Mouse (Mus musculus): Measurements from ENCODE around the gene Zc3h18. TPM values are rescaled to one million over a fixed set of nuclear protein-coding genes. Genes with fewer than 3 reads are reported as not detected.

Zc3h18 gene
- total RNA-seq, 1 experiment = 90.4 TPM

DNA sequence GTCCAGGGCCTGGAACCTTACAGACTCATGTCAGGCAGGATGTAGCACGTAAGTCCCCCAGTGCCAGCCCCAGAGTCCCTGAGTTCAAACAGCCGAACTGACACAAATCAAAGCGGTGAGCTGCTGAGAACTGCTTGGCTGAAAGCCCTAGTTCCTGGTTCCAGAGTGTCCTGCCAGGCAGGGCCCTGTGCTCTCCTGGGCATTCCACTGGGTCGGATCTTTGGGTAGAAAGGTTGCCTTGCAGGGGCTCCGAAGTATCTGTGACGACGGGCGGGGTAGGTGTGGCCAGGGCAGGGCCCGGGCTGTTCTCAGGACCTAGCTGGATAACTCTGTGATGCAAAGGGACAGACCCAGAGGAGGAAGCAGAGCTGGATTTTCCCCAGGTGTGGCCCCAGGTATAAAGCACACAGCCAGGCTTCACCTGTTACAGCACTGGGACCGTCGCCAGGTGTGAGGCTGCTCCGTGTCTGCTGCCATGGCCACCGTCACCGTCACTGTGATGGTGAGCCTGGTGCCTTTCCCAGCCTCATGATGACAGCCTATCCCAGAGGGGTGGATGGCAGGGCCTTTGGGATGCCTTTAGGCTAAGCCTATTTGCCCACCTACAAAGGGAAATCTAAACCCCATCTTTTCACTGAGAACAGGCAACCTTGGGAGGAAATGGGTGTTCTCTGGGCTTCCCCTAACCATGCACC, 45.1 kb downstream of the Zc3h18 start, which contains the start of gene Il17c:
Gene Il17c, plus strand, starts transcription at position 645 of the 695 bp plus-strand sequence.
- no peaks in the 10 kb centered on the region for H3K9me3 ChIP-seq (ENCODE audit: control insufficient read depth, insufficient read depth, low read depth, low read length)
- no peak within 1 kb of the TSS for H3K27ac ChIP-seq (ENCODE audit: insufficient read depth, low read depth, low read length, poor library complexity, severe bottlenecking)
- in situ Hi-C loops (cut with MboI; ENCODE audit: low sequenced_read_pairs in 2 of 2, unreplicated experiment in 2 of 2) = no loop called here
- no peak for TF ChIP-seq ZNF384 (IDR thresholded peaks at IDR 0.05; ENCODE audit: low read depth, low read length)
- no peak for TF ChIP-seq HCFC1 (IDR thresholded peaks at IDR 0.05; ENCODE audit: borderline replicate concordance, insufficient read depth, low read length)
- TF ChIP-seq ZC3H11A (IDR thresholded peaks at IDR 0.05; ENCODE audit: borderline replicate concordance, low read depth, low read length) = no peak
- no peak for TF ChIP-seq CHD2 (IDR thresholded peaks at IDR 0.05; ENCODE audit: low read depth, low read length)
- no peak for TF ChIP-seq MAFK (IDR thresholded peaks at IDR 0.05; ENCODE audit: insufficient read depth, low read depth, low read length)
- H3K36me3 ChIP-seq (ENCODE audit: control insufficient read depth, insufficient read depth, low read length, poor library complexity, severe bottlenecking) = peaks cover 17% of the 10 kb centered on the region
- no peak within 1 kb of the TSS for H3K4me3 ChIP-seq (ENCODE audit: insufficient read depth in 1 of 2, low read depth in 1 of 2, low read length in 2 of 2, poor library complexity in 1 of 2, severe bottlenecking in 1 of 2)
- H3K9ac ChIP-seq (ENCODE audit: insufficient read depth, low read depth, low read length, poor library complexity, severe bottlenecking) = no peak within 1 kb of the TSS
- peaks cover 0 to 12% of the 10 kb centered on the region in 2 experiments; a peak in 2 of 4 replicates for H3K4me1 ChIP-seq (ENCODE audit: control insufficient read depth in 2 of 2, insufficient read depth in 2 of 2, low read length in 2 of 2, poor library complexity in 1 of 2)
- DNase-seq (ENCODE audit: low read depth, low spot score) = no peak

- Histone ChIP-seq H3K4me1 (ENCODE audit: control insufficient read depth in 2 of 2, insufficient read depth in 2 of 2, low read length in 2 of 2, poor library complexity in 1 of 2) (peaks cover 0 to 13% of the 10 kb centered on the region in 2 experiments; a peak in 2 of 4 replicates), H3K36me3 (ENCODE audit: control insufficient read depth, insufficient read depth, low read length, poor library complexity, severe bottlenecking) (peaks cover 5% of the 10 kb centered on the region; the same call in 1 of the 2 replicates), H3K9me3 (ENCODE audit: control insufficient read depth, insufficient read depth, low read depth, low read length) (no peaks in the 10 kb centered on the region), H3K4me3 (ENCODE audit: insufficient read depth in 1 of 2, low read depth in 1 of 2, low read length in 2 of 2, poor library complexity in 1 of 2, severe bottlenecking in 1 of 2) (peak overlapping the region in 1 of 2 experiments; percentile 5; a peak in 2 of 4 replicates), H3K27ac (ENCODE audit: insufficient read depth, low read depth, low read length, poor library complexity, severe bottlenecking) (no peak overlapping the region), H3K9ac (ENCODE audit: insufficient read depth, low read depth, low read length, poor library complexity, severe bottlenecking) (no peak overlapping the region)
- in situ Hi-C loops (cut with MboI; ENCODE audit: low sequenced_read_pairs in 2 of 2, unreplicated experiment in 2 of 2) = no loop called here
- no peak for DNase-seq (ENCODE audit: low read depth, low spot score)
- TF ChIP-seq CHD2 (IDR thresholded peaks at IDR 0.05; ENCODE audit: low read depth, low read length) (no peak), ZC3H11A (IDR thresholded peaks at IDR 0.05; ENCODE audit: borderline replicate concordance, low read depth, low read length) (no peak), ZNF384 (IDR thresholded peaks at IDR 0.05; ENCODE audit: low read depth, low read length) (no peak), HCFC1 (IDR thresholded peaks at IDR 0.05; ENCODE audit: borderline replicate concordance, insufficient read depth, low read length) (no peak), MAFK (IDR thresholded peaks at IDR 0.05; ENCODE audit: insufficient read depth, low read depth, low read length) (no peak)
Measured at GRCm38 (mm10) chr8:122423217-122423616, 46.8 kb downstream of the Zc3h18 start.

DNA sequence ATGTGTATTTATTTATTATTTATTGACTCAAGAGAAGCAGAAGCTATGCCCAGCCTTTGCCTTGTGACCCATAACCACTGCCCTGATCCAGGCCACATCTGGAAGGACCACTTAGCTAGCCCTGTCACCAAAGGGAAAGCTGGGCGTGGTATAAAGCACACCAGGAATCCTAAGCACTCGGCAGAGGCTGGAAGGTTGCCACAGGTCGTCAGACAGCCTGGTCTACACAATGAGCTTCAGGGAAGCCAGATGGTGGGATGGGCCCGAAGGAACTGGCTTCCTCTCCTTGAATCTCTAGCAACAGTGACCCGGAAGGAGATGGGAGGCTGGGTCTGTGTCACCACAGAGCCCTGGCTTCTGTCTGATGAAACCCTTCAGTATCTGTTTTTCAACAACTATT, 47.2 kb downstream of the Zc3h18 start:
- no peak overlapping the region; a peak in 1 of 4 replicates for H3K4me3 ChIP-seq (ENCODE audit: insufficient read depth in 1 of 2, low read depth in 1 of 2, low read length in 2 of 2, poor library complexity in 1 of 2, severe bottlenecking in 1 of 2)
- H3K4me1 ChIP-seq (ENCODE audit: control insufficient read depth in 2 of 2, insufficient read depth in 2 of 2, low read length in 2 of 2, poor library complexity in 1 of 2) = peaks cover 0 to 16% of the 10 kb centered on the region in 2 experiments; a peak in 2 of 4 replicates
- in situ Hi-C loops (cut with MboI; ENCODE audit: low sequenced_read_pairs in 2 of 2, unreplicated experiment in 2 of 2) = no loop called here

DNA sequence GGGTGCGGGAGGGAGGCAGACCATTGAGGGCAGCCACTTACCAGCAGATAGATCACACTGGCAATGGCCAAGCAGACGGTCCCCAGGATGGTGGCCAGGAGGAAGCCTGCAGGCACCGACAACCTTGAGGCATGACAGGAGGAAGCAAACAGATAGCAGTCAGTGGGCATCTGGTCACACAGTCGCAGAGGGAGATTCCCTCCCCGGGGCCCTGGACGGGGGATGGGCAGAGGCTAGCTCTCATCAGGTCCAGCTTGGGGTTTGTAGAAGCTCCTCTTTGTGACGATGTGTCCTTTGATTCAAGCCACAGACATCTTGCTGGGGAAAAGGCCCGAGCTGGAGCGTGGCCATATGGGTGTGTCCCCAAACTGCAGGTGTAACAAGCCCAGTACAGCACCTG, 49.7 kb downstream of the Zc3h18 start:
- Histone ChIP-seq H3K9ac (ENCODE audit: insufficient read depth, low read depth, low read length, poor library complexity, severe bottlenecking) (no peak overlapping the region), H3K4me1 (ENCODE audit: control insufficient read depth in 2 of 2, insufficient read depth in 2 of 2, low read length in 2 of 2, poor library complexity in 1 of 2) (peaks cover 0 to 17% of the 10 kb centered on the region in 2 experiments; a peak in 2 of 4 replicates), H3K9me3 (ENCODE audit: control insufficient read depth, insufficient read depth, low read depth, low read length) (no peaks in the 10 kb centered on the region), H3K36me3 (ENCODE audit: control insufficient read depth, insufficient read depth, low read length, poor library complexity, severe bottlenecking) (peaks cover 3% of the 10 kb centered on the region; the same call in 1 of the 2 replicates), H3K27ac (ENCODE audit: insufficient read depth, low read depth, low read length, poor library complexity, severe bottlenecking) (no peak overlapping the region), H3K4me3 (ENCODE audit: insufficient read depth in 1 of 2, low read depth in 1 of 2, low read length in 2 of 2, poor library complexity in 1 of 2, severe bottlenecking in 1 of 2) (no peak overlapping the region)
- in situ Hi-C loops (cut with MboI; ENCODE audit: low sequenced_read_pairs in 2 of 2, unreplicated experiment in 2 of 2) = no loop called here
- TF ChIP-seq HCFC1 (IDR thresholded peaks at IDR 0.05; ENCODE audit: borderline replicate concordance, insufficient read depth, low read length) (no peak), CHD2 (IDR thresholded peaks at IDR 0.05; ENCODE audit: low read depth, low read length) (no peak), ZNF384 (IDR thresholded peaks at IDR 0.05; ENCODE audit: low read depth, low read length) (no peak), MAFK (IDR thresholded peaks at IDR 0.05; ENCODE audit: insufficient read depth, low read depth, low read length) (no peak), ZC3H11A (IDR thresholded peaks at IDR 0.05; ENCODE audit: borderline replicate concordance, low read depth, low read length) (no peak)
- no peak for DNase-seq (ENCODE audit: low read depth, low spot score)

More for the DNA sequence above, 47.2 kb downstream of the Zc3h18 start:
- DNase-seq (ENCODE audit: low read depth, low spot score) = no peak
- Histone ChIP-seq H3K9me3 (ENCODE audit: control insufficient read depth, insufficient read depth, low read depth, low read length) (no peaks in the 10 kb centered on the region), H3K9ac (ENCODE audit: insufficient read depth, low read depth, low read length, poor library complexity, severe bottlenecking) (no peak overlapping the region), H3K27ac (ENCODE audit: insufficient read depth, low read depth, low read length, poor library complexity, severe bottlenecking) (no peak overlapping the region), H3K36me3 (ENCODE audit: control insufficient read depth, insufficient read depth, low read length, poor library complexity, severe bottlenecking) (peaks cover 1% of the 10 kb centered on the region; the same call in 1 of the 2 replicates)
- TF ChIP-seq ZC3H11A (IDR thresholded peaks at IDR 0.05; ENCODE audit: borderline replicate concordance, low read depth, low read length) (no peak), ZNF384 (IDR thresholded peaks at IDR 0.05; ENCODE audit: low read depth, low read length) (no peak), CHD2 (IDR thresholded peaks at IDR 0.05; ENCODE audit: low read depth, low read length) (no peak), HCFC1 (IDR thresholded peaks at IDR 0.05; ENCODE audit: borderline replicate concordance, insufficient read depth, low read length) (no peak), MAFK (IDR thresholded peaks at IDR 0.05; ENCODE audit: insufficient read depth, low read depth, low read length) (no peak)

Measured in ES-E14 (cell line).